Mouse (Mus musculus) neural tube, embryonic 12.5 days (tissue): ENCODE measurements around the gene Pknox2. TPM values are rescaled to one million over a fixed set of nuclear protein-coding genes. Genes with fewer than 3 reads are reported as not detected.
A peak's percentile ranks its signal among the peaks of the same experiment; 100 is the strongest.

Experiments used
- ATAC-seq: fragments of 200-750 bp; cut with Nextera tagmentation; 2 replicates; pipeline ENCODE4 v1.8.0; 2017; ENCODE audit warnings: low read depth, mild to moderate bottlenecking, moderate TSS enrichment, moderate library complexity; ENCODE audit not compliant: low FRiP score
- H3K27ac ChIP-seq: fragments of 300-500 bp; sonication (generic); 2 replicates; pipeline ENCODE4 v1.5.1; 2016
- H3K27me3 ChIP-seq: fragments of 300-500 bp; sonication (generic); replicated peaks from 2 replicates; pipeline ENCODE4 v1.6.1; 2016; ENCODE audit warnings: mild to moderate bottlenecking
- H3K36me3 ChIP-seq: fragments of 300-500 bp; sonication (generic); 2 replicates; pipeline ENCODE4 v1.6.1; 2016; ENCODE audit warnings: mild to moderate bottlenecking
- H3K4me1 ChIP-seq: fragments of 300-500 bp; sonication (generic); 2 replicates; pipeline ENCODE4 v1.6.1; 2016
- H3K4me2 ChIP-seq: fragments of 300-500 bp; sonication (generic); replicated peaks from 2 replicates; pipeline ENCODE4 v1.6.1; 2016; ENCODE audit warnings: mild to moderate bottlenecking
- H3K4me3 ChIP-seq: fragments of 300-500 bp; sonication (generic); 2 replicates; pipeline ENCODE4 v1.5.1; 2016
- H3K9ac ChIP-seq: fragments of 300-500 bp; sonication (generic); 2 replicates; pipeline ENCODE4 v1.6.1; 2016; ENCODE audit warnings: mild to moderate bottlenecking
- H3K9me3 ChIP-seq: fragments of 300-500 bp; sonication (generic); 2 replicates; pipeline ENCODE4 v1.6.1; 2016; ENCODE audit warnings: mild to moderate bottlenecking
- WGBS: fragments of 180-500 bp; shearing (Covaris S2); methylation state at CpG from one replicate; pipeline ENCODE4 v1.1.7; 2016; 5-methylcytosine and 5-hydroxymethylcytosine counted together
- polyA plus RNA-seq: library from polyadenylated mRNA; unstranded; fragments of >200 nt; fragmentation: Nextera tagmentation; extraction: Ambion mirVana; gene quantifications from 2 replicates; pipeline ENCODE4 v1.2.1, GENCODE M21; 2016

Gene Pknox2
- polyA plus RNA-seq, 1 experiment from 2014 or later: 45.2 TPM

DNA sequence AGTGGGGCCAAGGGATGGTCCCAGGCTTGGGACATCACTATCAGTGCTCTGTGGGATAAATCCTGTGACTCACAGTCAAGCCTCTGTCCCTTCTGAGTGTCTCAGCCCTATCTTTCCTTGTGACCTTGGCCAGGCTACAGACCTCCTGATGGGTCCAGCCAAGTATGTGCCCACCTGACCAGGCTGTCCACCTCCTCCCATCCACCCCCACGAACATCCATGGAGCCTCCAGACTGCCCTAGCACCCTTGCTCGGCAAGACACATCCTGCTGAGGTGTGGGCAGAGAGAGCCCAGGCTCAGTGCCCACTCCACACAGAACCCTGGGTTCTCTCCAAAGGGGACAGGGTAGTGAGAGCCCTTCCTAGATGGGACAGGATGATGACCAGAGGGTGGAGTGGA lies 204.6 kb downstream of the Pknox2 start:
- H3K27ac ChIP-seq: no peak overlapping the region
- H3K9ac ChIP-seq: no peak overlapping the region
- no peak overlapping the region for H3K4me3 ChIP-seq
- H3K27me3 ChIP-seq: no peaks in the 10 kb centered on the region
- H3K4me1 ChIP-seq: peaks cover 31% of the 10 kb centered on the region
- H3K4me2 ChIP-seq: no peak overlapping the region
- no peaks in the 10 kb centered on the region for H3K9me3 ChIP-seq
- 88% methylated on average over 2 of the region's 2 CpGs for WGBS
- no peak for ATAC-seq
- no peaks in the 10 kb centered on the region for H3K36me3 ChIP-seq

DNA sequence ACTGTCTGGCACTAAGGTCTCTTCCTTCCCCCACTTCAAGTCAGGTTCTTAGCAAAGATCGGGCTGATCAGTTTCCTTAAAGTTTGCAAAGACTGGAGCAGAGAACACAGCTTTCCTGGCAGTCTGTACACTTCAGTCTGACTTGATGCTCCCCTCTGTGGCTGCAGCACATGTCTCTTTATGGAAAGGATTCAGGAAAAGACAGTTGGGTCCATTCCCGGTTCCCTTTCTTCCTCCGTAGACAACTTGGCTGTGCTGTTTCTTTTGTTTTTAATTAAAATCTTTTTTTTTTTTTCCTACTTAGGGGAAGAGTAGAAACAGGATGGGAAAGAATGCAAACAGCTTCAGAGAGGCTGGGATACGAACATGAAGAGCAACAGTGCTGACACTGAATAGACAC lies 205.1 kb downstream of the Pknox2 start:
- 84% methylated on average over 4 of the region's 4 CpGs for WGBS
- H3K9me3 ChIP-seq: no peaks in the 10 kb centered on the region
- H3K4me1 ChIP-seq: peaks cover 31% of the 10 kb centered on the region
- no peak for ATAC-seq
- H3K36me3 ChIP-seq: no peaks in the 10 kb centered on the region
- H3K9ac ChIP-seq: no peak overlapping the region
- no peak overlapping the region for H3K4me3 ChIP-seq
- no peak overlapping the region for H3K27ac ChIP-seq
- no peak overlapping the region for H3K4me2 ChIP-seq
- no peaks in the 10 kb centered on the region for H3K27me3 ChIP-seq

DNA sequence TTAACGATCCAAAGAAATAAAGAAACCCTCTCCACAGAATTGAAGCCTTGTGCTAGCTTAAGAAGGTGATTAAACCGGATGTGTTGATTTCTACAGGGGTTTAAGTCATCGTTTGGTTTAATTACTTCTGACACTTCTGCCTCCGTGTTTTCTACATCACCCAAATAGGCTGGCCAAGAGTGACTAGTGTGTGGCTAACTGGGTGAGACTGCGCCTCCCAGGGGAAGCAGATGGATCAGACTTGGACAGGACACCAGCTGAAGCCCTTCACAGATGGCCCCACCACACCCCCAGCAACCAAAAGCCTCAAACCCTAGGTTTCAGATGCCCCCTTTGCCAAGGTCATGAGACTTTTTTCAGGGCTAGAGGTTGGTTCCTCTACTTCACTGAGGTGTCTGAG lies 205.6 kb downstream of the Pknox2 start:
- Histone ChIP-seq H3K27me3 (no peaks in the 10 kb centered on the region), H3K4me2 (no peak overlapping the region), H3K27ac (no peak overlapping the region), H3K9me3 (no peaks in the 10 kb centered on the region), H3K36me3 (no peaks in the 10 kb centered on the region), H3K4me1 (peaks cover 31% of the 10 kb centered on the region), H3K4me3 (no peak overlapping the region), H3K9ac (no peak overlapping the region)
- no peak for ATAC-seq
- 13% methylated on average over 5 of the region's 5 CpGs for WGBS

DNA sequence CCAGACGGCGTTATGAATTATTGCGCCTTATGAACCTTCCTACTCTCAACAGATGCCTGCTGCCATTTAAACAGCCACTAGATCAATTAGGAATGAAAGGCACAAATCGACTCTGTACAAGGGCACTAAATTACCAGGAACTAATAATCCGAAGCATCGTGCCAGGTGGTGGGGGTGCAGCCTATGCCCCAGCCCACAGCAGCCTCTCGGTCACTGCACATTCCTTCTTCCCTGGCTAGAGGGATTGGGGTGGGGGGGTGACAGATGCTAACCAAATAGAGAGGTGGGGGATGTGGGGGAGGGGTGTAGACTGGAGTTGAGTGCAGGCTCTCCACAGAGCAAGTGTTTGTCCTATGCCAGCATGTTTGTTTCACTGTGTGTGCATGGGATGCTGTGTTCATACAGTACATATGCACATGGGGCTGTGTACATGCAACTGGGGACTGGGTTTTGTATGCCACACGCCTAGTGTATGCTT lies 208.6 kb downstream of the Pknox2 start:
- peak; percentile 61 for ATAC-seq
- Histone ChIP-seq H3K36me3 (no peaks in the 10 kb centered on the region), H3K27ac (0 out of 2 replicates have a peak overlapping the region, but pooled peaks have one; percentile 12), H3K9ac (0 out of 2 replicates have a peak overlapping the region, but pooled peaks have one; percentile 21), H3K9me3 (no peaks in the 10 kb centered on the region), H3K4me3 (no peak overlapping the region), H3K4me1 (peaks cover 46% of the 10 kb centered on the region), H3K27me3 (no peaks in the 10 kb centered on the region), H3K4me2 (peak overlapping the region; percentile 1; the same call in 1 of the 2 replicates)
- 38% methylated on average over 8 of the region's 8 CpGs for WGBS

DNA sequence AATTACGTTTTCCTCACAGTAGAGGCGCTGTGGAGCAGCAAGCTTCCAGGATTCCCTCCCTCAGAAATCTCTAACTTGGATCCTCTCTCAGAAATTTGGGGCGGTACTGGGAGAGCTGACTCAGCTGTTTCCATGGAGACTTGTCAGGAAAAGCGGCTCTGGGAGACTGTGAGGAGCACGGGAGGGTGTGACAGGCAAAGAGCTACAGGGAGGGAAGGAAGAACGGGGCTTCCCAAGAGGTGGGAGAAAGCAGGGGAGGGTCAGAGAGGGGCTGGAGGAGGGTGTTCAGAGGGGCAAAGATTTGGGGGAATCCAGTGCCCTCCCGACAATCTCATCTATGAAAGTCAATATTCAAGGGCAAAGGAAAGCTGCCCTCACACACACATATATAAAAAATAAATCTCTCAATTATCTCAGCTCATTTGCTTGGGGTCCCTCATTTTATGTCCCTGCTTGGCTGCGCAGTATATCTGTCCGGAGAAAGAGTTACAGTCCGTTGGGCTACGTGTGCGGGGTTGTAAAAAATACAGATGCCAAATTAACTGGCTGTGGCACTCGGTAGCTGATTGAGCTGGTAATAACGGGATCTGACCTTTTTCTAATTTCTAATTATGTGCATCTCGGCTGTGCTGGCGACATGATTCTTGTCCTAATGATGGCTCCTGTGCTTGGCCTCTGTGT lies 213.3 kb downstream of the Pknox2 start:
- H3K36me3 ChIP-seq: peaks cover 8% of the 10 kb centered on the region
- no peak overlapping the region for H3K27ac ChIP-seq
- peak overlapping the region; percentile 34 for H3K4me2 ChIP-seq
- 0 out of 2 replicates have a peak, but pooled peaks cover 4% of the 10 kb centered on the region for H3K9me3 ChIP-seq
- no peaks in the 10 kb centered on the region for H3K27me3 ChIP-seq
- ATAC-seq: peak; percentile 76
- H3K4me1 ChIP-seq: peaks cover 30% of the 10 kb centered on the region
- H3K9ac ChIP-seq: no peak overlapping the region
- 17% methylated on average over 16 of the region's 16 CpGs for WGBS
- no peak overlapping the region for H3K4me3 ChIP-seq

DNA sequence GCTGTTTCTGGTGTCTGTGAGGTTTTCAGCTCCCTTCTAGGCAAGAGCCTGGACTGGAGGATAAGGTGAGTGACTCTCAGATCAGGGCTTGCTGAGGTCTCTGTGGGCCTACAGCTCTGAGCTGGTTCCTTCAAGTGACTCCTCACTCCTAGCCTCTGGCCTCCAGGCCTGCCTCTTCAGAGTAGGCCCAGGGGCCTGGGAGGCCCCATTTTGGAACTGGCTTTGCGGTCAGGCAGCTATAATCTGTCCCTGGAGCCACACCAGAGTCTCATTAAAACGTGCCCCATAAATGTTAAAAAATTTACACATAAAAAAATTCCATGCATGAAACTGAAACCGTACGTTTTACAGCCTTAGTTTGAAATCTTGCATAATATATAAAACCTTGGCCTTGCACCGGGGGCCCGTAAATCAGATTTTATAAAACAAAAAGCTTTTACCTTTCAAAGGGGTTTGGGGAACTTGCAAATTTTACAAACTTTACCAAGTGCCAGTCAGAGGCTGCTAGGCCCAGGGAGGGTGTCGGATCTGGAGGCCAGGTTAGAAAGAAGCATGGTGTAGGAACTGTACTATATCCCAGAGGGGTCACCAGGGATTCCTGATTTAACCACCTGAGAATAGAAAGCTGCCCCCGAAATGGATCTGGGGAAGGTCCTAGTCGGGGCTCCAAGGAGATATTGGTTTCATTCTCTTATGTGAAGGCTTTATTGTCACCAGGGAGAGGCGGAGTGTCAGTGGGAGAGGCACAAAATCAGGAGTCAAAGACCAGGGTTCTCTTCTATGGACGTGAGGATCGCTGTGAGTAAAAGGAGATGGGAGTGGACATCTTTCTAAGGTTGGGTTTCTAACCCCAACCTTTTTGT lies 214.0 kb downstream of the Pknox2 start:
- Histone ChIP-seq H3K27me3 (no peaks in the 10 kb centered on the region), H3K9me3 (0 out of 2 replicates have a peak, but pooled peaks cover 4% of the 10 kb centered on the region), H3K9ac (no peak overlapping the region), H3K36me3 (peaks cover 8% of the 10 kb centered on the region), H3K4me1 (peaks cover 22% of the 10 kb centered on the region), H3K4me3 (no peak overlapping the region), H3K4me2 (no peak overlapping the region), H3K27ac (0 out of 2 replicates have a peak overlapping the region, but pooled peaks have one; percentile 21)
- ATAC-seq: no peak
- WGBS: 66% methylated on average over 12 of the region's 12 CpGs

DNA sequence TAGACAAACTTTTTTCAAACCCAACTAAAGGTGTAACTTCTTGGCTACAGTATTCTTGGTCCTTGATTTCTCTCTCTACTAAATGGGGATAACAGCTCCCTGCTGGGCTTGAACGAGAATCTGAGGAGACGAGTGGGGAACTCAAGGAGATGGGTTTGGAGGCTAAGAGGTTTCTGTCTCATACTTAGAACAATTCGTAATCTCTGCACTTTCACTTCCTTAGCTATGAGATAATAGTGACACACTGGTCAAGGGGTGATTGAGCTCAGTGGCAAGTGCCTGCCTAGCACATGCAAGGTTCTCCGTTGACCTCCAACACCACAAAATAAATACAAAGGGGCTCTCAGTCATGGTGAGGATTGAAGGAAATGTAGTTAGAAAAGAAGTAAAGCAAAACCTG lies 215.6 kb downstream of the Pknox2 start:
- Histone ChIP-seq H3K9me3 (0 out of 2 replicates have a peak, but pooled peaks cover 4% of the 10 kb centered on the region), H3K4me3 (no peak overlapping the region), H3K4me2 (no peak overlapping the region), H3K9ac (no peak overlapping the region), H3K4me1 (peaks cover 18% of the 10 kb centered on the region), H3K27ac (no peak overlapping the region), H3K36me3 (peaks cover 8% of the 10 kb centered on the region), H3K27me3 (no peaks in the 10 kb centered on the region)
- ATAC-seq: no peak
- whole genome bisulfite sequencing: 90% methylated on average over 4 of the region's 4 CpGs

DNA sequence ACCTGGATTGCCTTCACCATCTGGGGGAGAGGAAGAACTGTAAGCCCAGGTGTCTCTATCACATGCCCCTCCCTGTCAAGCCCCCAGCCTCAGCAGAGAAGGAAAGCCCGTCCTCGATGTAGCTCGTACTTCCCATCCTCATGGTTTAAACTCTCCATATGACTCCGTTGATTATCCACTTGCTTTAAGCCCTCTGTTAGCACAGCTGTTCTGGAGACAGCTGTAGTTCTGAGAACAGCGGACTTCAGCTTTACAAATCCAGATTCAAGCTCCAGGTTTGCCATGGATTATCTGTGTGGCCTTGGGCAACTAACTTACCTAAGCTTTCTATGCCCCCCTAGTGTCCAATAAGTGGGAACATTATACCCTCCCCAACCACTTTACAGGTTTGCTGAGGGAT lies 223.5 kb downstream of the Pknox2 start:
- WGBS: 90% methylated on average over 5 of the region's 5 CpGs
- no peak overlapping the region for H3K9ac ChIP-seq
- H3K4me2 ChIP-seq: no peak overlapping the region
- H3K4me1 ChIP-seq: peaks cover 17% of the 10 kb centered on the region; the same call in 1 of the 2 replicates
- no peak for ATAC-seq
- no peak overlapping the region for H3K4me3 ChIP-seq
- H3K36me3 ChIP-seq: peaks cover 12% of the 10 kb centered on the region; the same call in 1 of the 2 replicates
- no peaks in the 10 kb centered on the region for H3K27me3 ChIP-seq
- H3K9me3 ChIP-seq: no peaks in the 10 kb centered on the region
- 0 out of 2 replicates have a peak overlapping the region, but pooled peaks have one; percentile 20 for H3K27ac ChIP-seq

DNA sequence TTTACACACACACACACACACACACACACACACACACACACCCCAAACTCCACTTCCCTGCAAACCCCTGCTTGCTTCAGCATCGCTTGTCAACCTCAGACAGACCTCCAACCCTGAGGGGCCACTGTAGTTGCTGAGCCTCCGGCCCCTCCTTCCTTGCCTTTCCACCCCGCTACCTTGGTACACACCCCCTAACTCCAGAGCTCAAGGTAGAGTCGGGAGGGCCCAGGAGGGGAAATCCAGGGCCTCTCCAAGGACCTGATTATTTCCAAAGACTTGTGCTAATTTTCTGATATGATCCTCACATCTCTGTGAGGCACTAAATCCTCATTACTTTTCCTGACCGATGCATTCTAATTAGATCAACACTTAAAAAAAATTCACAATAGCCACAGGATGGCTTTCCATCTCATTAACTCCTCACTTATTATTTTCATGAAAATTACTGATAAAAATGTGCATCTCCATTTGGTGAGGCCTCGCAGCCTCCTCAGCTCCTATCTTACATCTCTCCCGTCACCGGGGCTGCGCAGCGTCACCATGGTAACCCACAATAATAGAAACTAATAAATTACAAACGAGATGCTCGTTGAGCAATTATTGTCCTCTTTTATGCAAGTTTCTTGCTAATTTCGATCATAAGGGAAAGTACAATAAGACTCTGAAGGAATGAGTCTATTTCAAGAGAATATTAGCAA lies 225.3 kb downstream of the Pknox2 start:
- no peaks in the 10 kb centered on the region for H3K27me3 ChIP-seq
- 45% methylated on average over 13 of the region's 13 CpGs for whole genome bisulfite sequencing
- H3K9ac ChIP-seq: no peak overlapping the region
- no peak overlapping the region for H3K27ac ChIP-seq
- no peak overlapping the region for H3K4me3 ChIP-seq
- peaks cover 12% of the 10 kb centered on the region; the same call in 1 of the 2 replicates for H3K36me3 ChIP-seq
- H3K9me3 ChIP-seq: no peaks in the 10 kb centered on the region
- peaks cover 17% of the 10 kb centered on the region; the same call in 1 of the 2 replicates for H3K4me1 ChIP-seq
- ATAC-seq: peak; percentile 66
- H3K4me2 ChIP-seq: no peak overlapping the region

DNA sequence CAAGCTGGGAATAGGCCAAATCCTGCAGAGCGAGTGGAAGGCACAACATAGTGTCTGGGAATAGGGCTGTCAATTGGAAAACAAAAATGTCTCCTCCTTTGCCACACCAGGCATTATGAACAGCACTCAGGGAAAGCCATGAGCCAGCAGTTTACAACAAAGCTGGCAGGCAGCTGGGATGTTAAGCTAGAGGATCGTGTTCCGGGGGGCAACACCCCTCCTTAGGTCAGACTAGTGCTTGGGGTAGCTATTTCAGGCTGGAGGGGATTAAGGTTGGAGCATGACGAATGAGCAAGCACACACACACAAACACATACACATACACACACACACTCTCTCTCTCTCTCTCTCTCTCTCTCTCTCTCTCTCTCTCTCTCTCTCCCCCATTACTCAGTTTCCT lies 227.7 kb downstream of the Pknox2 start:
- no peaks in the 10 kb centered on the region for H3K9me3 ChIP-seq
- WGBS: 80% methylated on average over 4 of the region's 4 CpGs
- no peaks in the 10 kb centered on the region for H3K27me3 ChIP-seq
- H3K4me2 ChIP-seq: no peak overlapping the region
- H3K9ac ChIP-seq: no peak overlapping the region
- H3K4me3 ChIP-seq: no peak overlapping the region
- no peak overlapping the region for H3K27ac ChIP-seq
- no peak for ATAC-seq
- H3K4me1 ChIP-seq: peaks cover 17% of the 10 kb centered on the region; the same call in 1 of the 2 replicates
- H3K36me3 ChIP-seq: peaks cover 12% of the 10 kb centered on the region; the same call in 1 of the 2 replicates

DNA sequence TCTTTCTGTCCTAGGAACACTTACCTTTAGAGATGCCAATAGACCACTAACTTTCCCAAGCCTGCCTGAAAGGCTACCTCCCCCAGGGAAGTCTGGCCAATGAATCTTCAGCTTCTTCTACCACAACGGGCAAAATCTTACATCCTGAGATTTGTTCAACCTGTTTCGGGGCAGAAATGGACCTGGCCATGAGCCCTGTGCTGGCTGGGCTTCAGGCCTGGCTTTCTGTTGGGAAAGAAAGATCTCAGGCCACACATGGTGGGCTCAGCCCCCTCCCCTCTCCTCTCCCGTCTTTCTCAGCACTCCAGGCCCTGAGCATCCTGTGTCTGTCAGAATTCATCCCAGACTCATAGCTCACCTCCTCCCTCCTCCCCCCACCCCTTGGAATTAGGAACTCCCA lies 228.6 kb downstream of the Pknox2 start:
- H3K27me3 ChIP-seq: no peaks in the 10 kb centered on the region
- H3K27ac ChIP-seq: no peak overlapping the region
- WGBS: 70% methylated on average over 3 of the region's 3 CpGs
- no peak overlapping the region for H3K4me3 ChIP-seq
- peaks cover 11% of the 10 kb centered on the region; the same call in 1 of the 2 replicates for H3K36me3 ChIP-seq
- H3K4me1 ChIP-seq: peaks cover 17% of the 10 kb centered on the region; the same call in 1 of the 2 replicates
- ATAC-seq: no peak
- no peak overlapping the region for H3K9ac ChIP-seq
- no peaks in the 10 kb centered on the region for H3K9me3 ChIP-seq
- no peak overlapping the region for H3K4me2 ChIP-seq
